Mouse (Mus musculus): ENCODE results near the gene Mars. TPM values are rescaled to one million over a fixed set of nuclear protein-coding genes. Genes with fewer than 3 reads are reported as not detected.

Mars gene
- polyA plus RNA-seq (2016; fragmentation: Nextera tagmentation; extraction: Ambion mirVana), result 180 and 187 TPM in 2 replicates

DNA sequence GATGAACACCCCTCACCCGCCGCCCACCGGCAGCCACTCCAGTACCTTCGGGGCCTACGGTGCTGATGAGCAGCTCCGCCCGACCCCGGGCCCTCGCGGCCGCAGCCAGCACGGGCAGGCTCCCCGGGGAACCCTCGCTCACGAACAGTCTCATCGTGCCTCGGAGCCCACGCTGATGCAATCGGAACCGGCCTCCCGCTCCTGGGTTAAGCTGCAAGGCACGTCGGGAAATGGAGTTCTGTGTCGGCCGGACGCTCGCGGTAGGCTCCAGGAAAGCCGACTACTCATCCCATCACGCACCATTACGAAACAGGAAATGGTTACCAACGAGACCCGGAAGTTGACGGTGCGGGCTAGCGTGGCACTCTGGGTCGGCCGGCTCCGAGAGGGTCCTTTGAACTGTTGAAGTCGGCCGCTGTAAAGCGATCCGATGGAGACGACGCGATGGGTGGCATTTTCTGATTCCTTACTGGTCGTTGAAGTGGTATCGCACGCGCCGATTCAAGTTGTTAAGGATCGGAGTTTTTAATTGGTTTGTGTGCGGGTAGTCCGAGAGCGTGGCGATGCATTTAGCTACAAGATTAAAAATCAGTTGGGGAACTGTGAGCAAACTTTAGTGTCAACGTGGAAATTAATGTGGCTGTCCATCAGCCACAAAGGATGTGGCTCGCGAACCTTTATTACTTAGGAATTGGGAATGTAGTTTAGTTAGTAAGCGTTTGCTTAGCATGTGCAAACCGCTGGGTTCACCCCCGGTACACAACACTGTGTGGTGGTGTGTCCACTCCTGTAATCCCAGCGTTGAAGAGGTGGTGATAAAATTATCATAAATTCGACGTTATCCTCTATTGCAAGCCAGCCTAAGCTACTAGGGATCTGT, at the start of gene Mars:
Gene Mars, minus strand, starts transcription at position 311 of the 880 bp plus-strand sequence.
- Histone ChIP-seq H3K9me3 (replicated peaks) (no peaks in the 10 kb centered on the region), H3K27ac (replicated peaks) (peak within 1 kb of the TSS; percentile 94), H3K4me3 (peak within 1 kb of the TSS; percentile 91), H3K36me3 (peaks cover 33% of the 10 kb centered on the region), H3K27me3 (ENCODE audit: low read depth, poor library complexity, severe bottlenecking) (no peaks in the 10 kb centered on the region), H3K4me1 (peaks cover 17% of the 10 kb centered on the region)
- WGBS, result under 1% methylated on average over 65 of the region's 65 CpGs
- DNase-seq (ENCODE audit: low spot score), result peak; percentile 95

DNA sequence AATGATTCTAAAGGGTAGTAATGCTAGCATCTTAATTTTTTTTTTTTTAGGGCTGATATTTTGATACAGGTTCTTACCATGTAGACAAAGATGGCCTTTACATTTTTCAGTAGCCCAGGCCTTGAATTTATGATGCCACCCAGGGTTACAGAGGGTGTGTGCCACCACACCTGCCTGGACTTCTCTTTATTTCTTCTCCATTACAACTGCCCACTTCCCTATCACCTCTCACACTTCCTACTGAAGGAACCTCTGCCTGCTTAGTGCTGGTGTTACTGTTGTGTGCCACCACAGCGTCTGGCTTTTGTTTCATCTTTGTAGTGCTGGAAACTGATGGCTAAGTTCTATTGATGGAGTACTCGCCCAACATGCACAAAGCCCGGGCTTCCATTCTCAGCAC, 49.1 kb upstream of the Mars start:
- Histone ChIP-seq H3K9me3 (replicated peaks) (no peaks in the 10 kb centered on the region), H3K4me3 (no peak overlapping the region), H3K27ac (replicated peaks) (no peak overlapping the region), H3K36me3 (no peaks in the 10 kb centered on the region), H3K4me1 (peaks cover 1% of the 10 kb centered on the region), H3K27me3 (ENCODE audit: low read depth, poor library complexity, severe bottlenecking) (0 out of 2 replicates have a peak, but pooled peaks cover 6% of the 10 kb centered on the region)
- DNase-seq (ENCODE audit: low spot score), result no peak
- 89% methylated on average over 3 of the region's 3 CpGs for WGBS

DNA sequence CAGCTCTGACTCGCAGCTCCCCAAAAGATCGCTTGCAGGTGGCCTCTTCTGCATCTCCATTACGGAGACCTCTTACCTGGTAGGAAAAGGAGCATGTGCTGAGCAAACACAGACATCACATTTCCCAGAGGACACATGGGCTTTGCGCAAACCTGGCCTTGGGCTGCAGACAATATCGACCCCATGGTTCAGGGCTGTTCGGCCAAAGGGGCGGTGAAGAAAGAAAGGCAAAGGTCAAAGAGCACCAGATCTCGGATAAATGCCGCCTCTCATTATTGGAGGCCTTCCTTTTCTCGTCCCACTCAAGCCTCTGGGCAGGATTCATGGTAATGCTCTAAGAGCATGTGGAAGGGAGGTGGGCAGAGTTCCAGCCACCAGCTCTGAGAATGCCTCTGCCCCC, 43.8 kb upstream of the Mars start:
- Histone ChIP-seq H3K4me3 (no peak overlapping the region), H3K4me1 (peaks cover 20% of the 10 kb centered on the region), H3K9me3 (replicated peaks) (no peaks in the 10 kb centered on the region), H3K27ac (replicated peaks) (no peak overlapping the region), H3K36me3 (no peaks in the 10 kb centered on the region), H3K27me3 (ENCODE audit: low read depth, poor library complexity, severe bottlenecking) (peaks cover 29% of the 10 kb centered on the region)
- WGBS, result 54% methylated on average over 10 of the region's 10 CpGs
- DNase-seq (ENCODE audit: low spot score), result no peak

DNA sequence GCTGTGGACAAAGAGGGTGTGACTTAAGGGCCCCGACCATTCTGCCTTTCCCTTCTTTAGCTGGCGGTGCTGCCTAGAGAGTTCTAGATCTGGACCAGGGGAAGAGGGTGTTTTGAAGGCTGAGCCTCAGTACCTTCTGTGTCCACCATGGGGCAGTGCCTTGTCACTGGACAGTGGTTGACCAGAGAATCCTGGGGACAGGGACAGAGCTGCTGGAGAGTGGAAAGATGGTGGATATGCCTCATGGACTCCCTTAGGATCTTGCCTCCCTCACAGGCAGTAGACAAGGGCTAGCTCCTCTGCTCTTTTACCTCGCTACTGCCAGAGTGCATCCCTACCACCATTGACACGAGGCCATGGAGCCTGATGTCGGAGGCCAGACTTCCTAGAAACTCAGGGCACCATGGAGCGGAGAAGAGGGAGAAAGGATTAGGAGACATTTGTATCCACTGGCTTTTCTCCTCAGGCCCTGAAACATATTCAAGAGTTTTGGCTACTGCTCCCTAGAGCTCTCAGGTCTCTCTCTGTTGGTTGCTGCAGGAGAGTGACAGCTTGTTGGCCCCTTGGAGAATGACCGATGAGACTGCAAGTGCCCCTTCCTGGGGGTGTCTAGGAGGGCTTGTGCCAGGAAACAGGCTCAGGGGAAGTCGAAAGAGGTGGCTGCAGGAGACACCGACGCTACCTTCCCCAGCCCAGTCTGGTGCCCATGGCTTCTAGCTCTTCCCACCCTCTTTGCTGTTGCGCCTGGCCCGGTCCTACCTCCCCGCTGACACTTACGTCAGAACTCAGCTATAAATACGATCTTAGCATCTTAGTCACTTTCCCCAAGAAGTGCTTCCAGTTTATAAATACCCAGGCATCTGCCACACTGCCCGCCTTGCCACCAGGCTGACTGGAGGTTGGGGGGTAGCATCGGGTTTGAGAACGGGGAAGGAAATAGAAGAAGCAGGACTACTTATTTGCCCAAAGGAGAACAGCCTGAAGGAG, 42.6 kb upstream of the Mars start, which contains the start of gene Inhbe:
Gene Inhbe, minus strand, starts transcription at position 503 of the 987 bp plus-strand sequence.
- peaks cover 39% of the 10 kb centered on the region for H3K27me3 ChIP-seq (ENCODE audit: low read depth, poor library complexity, severe bottlenecking)
- no peaks in the 10 kb centered on the region for H3K9me3 ChIP-seq (replicated peaks)
- 87% methylated on average over 18 of the region's 18 CpGs for WGBS
- no peak within 1 kb of the TSS for H3K27ac ChIP-seq (replicated peaks)
- H3K4me1 ChIP-seq, result peaks cover 23% of the 10 kb centered on the region
- no peak for DNase-seq (ENCODE audit: low spot score)
- no peak within 1 kb of the TSS for H3K4me3 ChIP-seq
- H3K36me3 ChIP-seq, result no peaks in the 10 kb centered on the region

DNA sequence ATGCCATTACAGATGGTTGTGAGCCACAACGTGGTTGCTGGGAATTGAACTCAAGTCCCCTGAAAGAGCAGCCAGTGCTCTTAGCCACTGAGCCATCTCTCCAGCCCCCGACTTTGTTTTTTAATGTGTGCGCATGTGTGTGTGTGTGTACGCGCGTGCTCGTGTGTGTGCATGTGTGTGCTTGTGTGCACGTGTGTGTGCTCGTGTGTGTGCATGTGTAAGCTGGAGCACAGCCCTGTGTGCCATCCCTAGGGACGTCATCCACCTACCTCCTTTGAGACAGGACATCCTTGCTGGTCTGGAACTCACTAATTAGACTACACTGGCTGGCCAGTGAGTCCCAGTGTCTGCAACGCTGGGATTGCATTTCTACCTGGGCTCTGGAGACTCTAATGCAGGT, 41.2 kb upstream of the Mars start:
- Histone ChIP-seq H3K27me3 (ENCODE audit: low read depth, poor library complexity, severe bottlenecking) (peaks cover 39% of the 10 kb centered on the region), H3K36me3 (no peaks in the 10 kb centered on the region), H3K4me3 (no peak overlapping the region), H3K9me3 (replicated peaks) (no peaks in the 10 kb centered on the region), H3K27ac (replicated peaks) (no peak overlapping the region), H3K4me1 (peaks cover 23% of the 10 kb centered on the region)
- no peak for DNase-seq (ENCODE audit: low spot score)
- WGBS, result 90% methylated on average over 11 of the region's 11 CpGs

DNA sequence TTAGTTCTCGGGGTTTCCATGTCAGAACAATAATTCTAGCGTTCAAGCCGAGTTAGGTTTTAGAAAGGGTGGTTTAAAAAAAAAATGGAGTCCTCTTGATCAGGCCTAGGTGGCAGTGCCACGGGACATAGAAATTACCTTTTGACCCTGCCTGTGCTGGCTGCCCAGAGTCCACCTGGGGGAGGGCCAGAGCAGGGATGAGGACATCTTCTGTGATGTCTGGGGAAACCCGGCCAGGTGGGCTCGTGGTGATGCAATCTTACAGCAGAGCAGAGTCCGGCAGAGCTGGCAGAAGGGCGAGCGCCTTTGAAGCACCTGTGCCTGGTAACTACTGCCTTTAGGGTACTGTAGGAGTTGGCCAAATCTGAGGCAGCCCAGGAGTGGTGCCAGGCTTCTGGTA, 40.6 kb upstream of the Mars start:
- Histone ChIP-seq H3K36me3 (no peaks in the 10 kb centered on the region), H3K27ac (replicated peaks) (no peak overlapping the region), H3K4me3 (no peak overlapping the region), H3K4me1 (peaks cover 23% of the 10 kb centered on the region), H3K27me3 (ENCODE audit: low read depth, poor library complexity, severe bottlenecking) (peaks cover 36% of the 10 kb centered on the region), H3K9me3 (replicated peaks) (no peaks in the 10 kb centered on the region)
- DNase-seq (ENCODE audit: low spot score), result no peak
- WGBS, result 90% methylated on average over 9 of the region's 9 CpGs

DNA sequence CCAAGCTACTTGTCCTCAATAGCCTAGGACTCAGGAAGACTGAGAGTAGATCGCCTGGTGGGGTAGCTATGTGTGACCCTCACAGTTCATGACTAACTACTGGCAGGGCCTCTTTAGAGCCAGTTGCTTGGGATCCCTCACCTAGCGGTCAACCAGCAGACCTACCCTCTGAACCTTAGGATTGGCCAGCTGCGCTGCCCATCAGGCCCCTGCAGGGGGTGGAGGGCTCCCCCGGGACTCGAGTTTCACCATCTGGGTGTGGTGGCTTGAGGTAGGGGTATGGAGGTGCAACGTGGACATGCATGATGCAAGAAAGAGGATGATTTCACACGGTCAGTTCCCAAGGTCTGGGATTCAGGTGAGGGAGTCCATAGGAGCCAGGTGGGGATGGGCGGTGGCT, 40.1 kb upstream of the Mars start:
- H3K4me1 ChIP-seq, result peaks cover 23% of the 10 kb centered on the region
- no peak overlapping the region for H3K27ac ChIP-seq (replicated peaks)
- peaks cover 33% of the 10 kb centered on the region for H3K27me3 ChIP-seq (ENCODE audit: low read depth, poor library complexity, severe bottlenecking)
- H3K4me3 ChIP-seq, result no peak overlapping the region
- no peaks in the 10 kb centered on the region for H3K9me3 ChIP-seq (replicated peaks)
- no peaks in the 10 kb centered on the region for H3K36me3 ChIP-seq
- no peak for DNase-seq (ENCODE audit: low spot score)
- 75% methylated on average over 8 of the region's 8 CpGs for WGBS

DNA sequence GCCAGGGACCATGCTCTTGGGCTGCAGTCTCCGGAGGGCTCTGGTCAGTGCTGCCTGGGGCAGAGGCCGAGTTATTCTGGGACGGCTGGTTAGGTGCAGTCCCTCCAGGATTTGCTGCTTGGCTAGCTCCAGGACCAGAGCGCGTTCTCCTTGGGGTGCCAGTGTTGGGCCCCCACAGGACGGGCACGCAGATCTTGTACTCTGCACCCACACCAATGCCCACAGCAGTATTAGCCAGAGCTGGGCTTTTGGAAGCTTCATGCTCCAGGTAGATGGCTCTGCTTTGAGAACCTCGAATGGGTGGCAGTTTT, 39.7 kb upstream of the Mars start:
- WGBS, result 89% methylated on average over 8 of the region's 8 CpGs
- no peaks in the 10 kb centered on the region for H3K9me3 ChIP-seq (replicated peaks)
- H3K27ac ChIP-seq (replicated peaks), result peak overlapping the region; percentile 43
- peak overlapping the region; percentile 43 for H3K4me3 ChIP-seq
- H3K4me1 ChIP-seq, result peaks cover 23% of the 10 kb centered on the region
- H3K36me3 ChIP-seq, result no peaks in the 10 kb centered on the region
- DNase-seq (ENCODE audit: low spot score), result no peak
- H3K27me3 ChIP-seq (ENCODE audit: low read depth, poor library complexity, severe bottlenecking), result peaks cover 33% of the 10 kb centered on the region

DNA sequence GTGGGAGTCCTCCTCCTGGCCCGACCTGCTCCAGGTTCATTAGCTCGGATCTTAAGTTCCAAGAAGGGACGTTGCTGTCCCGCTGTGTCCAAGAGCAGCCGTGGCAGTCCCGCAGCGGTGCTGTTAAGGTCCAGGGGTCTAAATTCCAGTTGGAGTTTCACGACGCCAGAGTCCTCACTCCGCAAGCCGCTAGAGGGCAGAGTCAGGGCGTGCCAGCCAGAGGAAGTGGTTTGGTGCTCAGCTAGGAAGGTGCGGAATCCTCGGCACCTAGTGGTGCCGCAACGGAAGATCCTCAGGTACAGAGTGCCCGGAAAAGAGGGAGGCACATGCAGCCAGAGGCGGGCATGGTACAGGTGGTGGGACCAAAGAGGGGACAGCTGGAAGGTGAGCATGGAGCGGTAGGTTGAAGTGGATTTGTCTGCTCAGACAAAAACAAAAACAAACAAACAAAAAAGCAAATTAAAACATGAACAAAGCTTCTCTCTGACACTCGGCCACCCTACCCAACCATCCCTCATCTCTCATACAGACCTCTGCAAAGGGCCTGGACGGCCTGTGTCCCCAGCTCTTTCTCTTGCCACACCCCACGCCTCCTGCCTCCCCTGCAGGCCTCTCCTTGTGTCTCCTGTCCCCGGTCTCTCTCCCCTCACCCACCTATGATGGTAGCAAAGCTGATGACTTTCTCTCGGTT, 39.2 kb upstream of the Mars start:
- H3K36me3 ChIP-seq, result no peaks in the 10 kb centered on the region
- peak overlapping the region; percentile 43 for H3K27ac ChIP-seq (replicated peaks)
- peaks cover 23% of the 10 kb centered on the region for H3K4me1 ChIP-seq
- 11% methylated on average over 24 of the region's 24 CpGs for WGBS
- H3K27me3 ChIP-seq (ENCODE audit: low read depth, poor library complexity, severe bottlenecking), result peaks cover 33% of the 10 kb centered on the region
- peak; percentile 79 for DNase-seq (ENCODE audit: low spot score)
- H3K9me3 ChIP-seq (replicated peaks), result no peaks in the 10 kb centered on the region
- H3K4me3 ChIP-seq, result peak overlapping the region; percentile 43

DNA sequence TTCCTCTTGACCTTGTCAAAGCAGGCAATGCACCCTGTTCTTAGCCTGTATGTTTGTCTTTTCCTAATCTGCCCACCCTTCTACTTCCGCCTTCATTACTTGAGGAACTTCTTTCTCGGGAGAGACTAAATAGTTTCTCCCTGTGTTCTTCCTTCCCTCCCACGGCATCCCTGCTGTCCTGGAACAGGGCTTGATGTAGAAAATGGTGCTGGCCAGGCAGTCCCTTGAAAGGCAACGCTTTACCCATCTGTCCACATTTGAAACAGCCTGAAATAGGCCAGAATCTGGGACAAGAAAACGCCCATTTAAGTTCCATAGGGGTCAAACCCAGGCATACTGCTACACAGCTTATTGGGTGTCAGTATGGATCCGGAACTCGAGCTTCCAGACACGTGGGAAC, 38.2 kb upstream of the Mars start:
- Histone ChIP-seq H3K36me3 (no peaks in the 10 kb centered on the region), H3K27ac (replicated peaks) (no peak overlapping the region), H3K4me3 (no peak overlapping the region), H3K27me3 (ENCODE audit: low read depth, poor library complexity, severe bottlenecking) (peaks cover 33% of the 10 kb centered on the region), H3K9me3 (replicated peaks) (no peaks in the 10 kb centered on the region), H3K4me1 (peaks cover 14% of the 10 kb centered on the region)
- no peak for DNase-seq (ENCODE audit: low spot score)
- WGBS, result 83% methylated on average over 8 of the region's 8 CpGs

DNA sequence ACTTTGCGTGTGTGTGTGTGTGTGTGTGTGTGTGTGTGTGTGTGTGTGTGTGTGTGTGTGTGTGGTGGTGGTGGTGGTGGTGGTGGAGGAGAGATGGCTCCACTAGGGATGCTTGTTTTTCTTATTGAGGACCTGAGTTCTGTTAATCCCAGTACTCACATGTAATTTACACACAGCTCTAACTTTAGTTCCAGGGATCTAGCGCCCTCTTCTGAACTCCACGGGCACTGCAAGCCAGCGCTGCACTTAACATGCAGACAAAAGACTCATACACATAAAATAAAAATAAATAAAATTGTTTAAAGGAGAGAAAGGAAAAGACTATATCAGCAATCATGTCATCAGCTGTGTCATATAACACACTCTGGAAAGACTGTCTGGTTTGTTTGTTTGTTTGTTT, 37.4 kb upstream of the Mars start:
- no peak for DNase-seq (ENCODE audit: low spot score)
- H3K27ac ChIP-seq (replicated peaks), result no peak overlapping the region
- 67% methylated on average over 4 of the region's 4 CpGs for WGBS
- H3K36me3 ChIP-seq, result no peaks in the 10 kb centered on the region
- peaks cover 26% of the 10 kb centered on the region for H3K27me3 ChIP-seq (ENCODE audit: low read depth, poor library complexity, severe bottlenecking)
- H3K4me3 ChIP-seq, result no peak overlapping the region
- H3K4me1 ChIP-seq, result peaks cover 14% of the 10 kb centered on the region
- no peaks in the 10 kb centered on the region for H3K9me3 ChIP-seq (replicated peaks)

DNA sequence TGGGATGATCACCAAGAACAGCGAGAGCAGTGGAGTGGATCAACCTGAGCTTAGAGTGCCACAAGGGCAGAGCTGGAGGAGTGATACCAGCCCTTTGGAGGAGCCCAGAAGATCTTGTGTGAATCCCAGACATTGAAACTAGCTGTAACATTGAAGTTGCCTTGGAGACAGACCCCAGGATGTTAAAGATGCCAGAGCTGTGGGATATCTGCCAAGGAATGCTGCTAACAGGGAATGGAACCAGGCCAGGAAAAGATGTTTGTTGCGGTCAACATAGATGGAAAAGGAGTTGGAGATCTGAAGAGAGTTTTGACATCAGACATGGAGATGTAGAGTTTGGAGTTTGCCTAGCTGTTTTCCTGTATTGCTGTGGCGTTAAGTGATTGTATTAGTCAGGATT, 34.6 kb upstream of the Mars start:
- Histone ChIP-seq H3K36me3 (no peaks in the 10 kb centered on the region), H3K27ac (replicated peaks) (no peak overlapping the region), H3K27me3 (ENCODE audit: low read depth, poor library complexity, severe bottlenecking) (peaks cover 29% of the 10 kb centered on the region), H3K9me3 (replicated peaks) (no peaks in the 10 kb centered on the region), H3K4me3 (no peak overlapping the region), H3K4me1 (peaks cover 27% of the 10 kb centered on the region)
- 84% methylated on average over 3 of the region's 3 CpGs for WGBS
- no peak for DNase-seq (ENCODE audit: low spot score)

Data from midbrain, embryonic 10.5 days (tissue).